In genomic region chr12:101958556-101958955, GRCm38 (mm10) we compare ENCODE assay signal across 8 mouse cellular contexts. TPM values are rescaled to one million over a fixed set of nuclear protein-coding genes. Genes with fewer than 3 reads are reported as not detected.
DNase-seq lines count a peak whose midpoint lies in the region; ATAC-seq lines count a peak whose summit lies in the region.

No protein-coding gene starts in this region.

- H3K9me3 ChIP-seq in kidney, embryonic 15.5 days (replicated peaks): no peaks in the 10 kb centered on the region
- H3K9me3 ChIP-seq in embryonic facial prominence, embryonic 13.5 days: no peaks in the 10 kb centered on the region
- H3K9me3 ChIP-seq in intestine, embryonic 14.5 days (ENCODE audit: control insufficient read depth, low read length): no peaks in the 10 kb centered on the region
- no peaks in the 10 kb centered on the region for H3K9me3 ChIP-seq in midbrain, embryonic 16.5 days (replicated peaks; ENCODE audit: control insufficient read depth, low read length, poor library complexity, severe bottlenecking)

- no peak for DNase-seq in kidney, adult 11 months
- no peak for DNase-seq in intestine, embryonic 14.5 days (ENCODE audit: low spot score)
- no peak for DNase-seq in gastrocnemius, adult 8-10 months (ENCODE audit: low spot score in 2 of 2)
- no peak for DNase-seq in layer of hippocampus, postnatal 14 days (ENCODE audit: low spot score in 2 of 2)
- no peak for DNase-seq in frontal cortex, postnatal 10 days (ENCODE audit: low spot score in 2 of 2)

- ATAC-seq in kidney, embryonic 15.5 days (replicated peaks; ENCODE audit: low FRiP score): no peak
- ATAC-seq in embryonic facial prominence, embryonic 13.5 days (ENCODE audit: insufficient number of reproducible peaks, insufficient read depth, low FRiP score, low TSS enrichment, low read depth): no peak
- ATAC-seq in intestine, embryonic 14.5 days (replicated peaks; ENCODE audit: low FRiP score, low TSS enrichment, low read depth): peak; percentile 0; the same call in 1 of the 2 replicates
- ATAC-seq in midbrain, embryonic 16.5 days: peak; percentile 33; the same call in 1 of the 2 replicates

- no peaks in the 10 kb centered on the region for H3K27me3 ChIP-seq in kidney, embryonic 15.5 days
- no peaks in the 10 kb centered on the region for H3K27me3 ChIP-seq in embryonic facial prominence, embryonic 13.5 days
- no peaks in the 10 kb centered on the region for H3K27me3 ChIP-seq in intestine, embryonic 14.5 days (replicated peaks; ENCODE audit: control insufficient read depth, insufficient read depth, low read length)
- no peaks in the 10 kb centered on the region for H3K27me3 ChIP-seq in midbrain, embryonic 16.5 days (ENCODE audit: control insufficient read depth, insufficient read depth, low read depth, low read length)

- no peak overlapping the region for H3K27ac ChIP-seq in kidney, embryonic 15.5 days
- no peak overlapping the region for H3K27ac ChIP-seq in embryonic facial prominence, embryonic 13.5 days
- no peak overlapping the region for H3K27ac ChIP-seq in intestine, embryonic 14.5 days (ENCODE audit: low read depth)
- H3K27ac ChIP-seq in midbrain, embryonic 16.5 days (ENCODE audit: low read length): no peak overlapping the region

- H3K4me1 ChIP-seq in kidney, embryonic 15.5 days: peaks cover 13% of the 10 kb centered on the region
- peaks cover 16% of the 10 kb centered on the region for H3K4me1 ChIP-seq in embryonic facial prominence, embryonic 13.5 days
- H3K4me1 ChIP-seq in intestine, embryonic 14.5 days (replicated peaks; ENCODE audit: control insufficient read depth, insufficient read depth, low read length): peaks cover 5% of the 10 kb centered on the region; the same call in 1 of the 2 replicates
- H3K4me1 ChIP-seq in midbrain, embryonic 16.5 days (ENCODE audit: control insufficient read depth, insufficient read depth, low read length): peaks cover 13% of the 10 kb centered on the region

- H3K4me3 ChIP-seq in kidney, embryonic 15.5 days (replicated peaks): peak overlapping the region; percentile 83
- H3K4me3 ChIP-seq in embryonic facial prominence, embryonic 13.5 days: peak overlapping the region; percentile 86
- H3K4me3 ChIP-seq in intestine, embryonic 14.5 days (ENCODE audit: low read depth, low read length): peak overlapping the region; percentile 87
- H3K4me3 ChIP-seq in midbrain, embryonic 16.5 days (ENCODE audit: low read depth, low read length): peak overlapping the region; percentile 65

- peak overlapping the region; percentile 57 for H3K4me2 ChIP-seq in kidney, embryonic 15.5 days
- H3K4me2 ChIP-seq in embryonic facial prominence, embryonic 13.5 days: peak overlapping the region; percentile 70
- H3K4me2 ChIP-seq in intestine, embryonic 14.5 days (ENCODE audit: low read length): peak overlapping the region; percentile 57
- H3K4me2 ChIP-seq in midbrain, embryonic 16.5 days (ENCODE audit: low read length): peak overlapping the region; percentile 34

- WGBS in kidney, embryonic 15.5 days: 56% methylated on average over 9 of the region's 9 CpGs
- WGBS in embryonic facial prominence, embryonic 13.5 days: 52% methylated on average over 9 of the region's 9 CpGs
- WGBS in intestine, embryonic 14.5 days: 44% methylated on average over 9 of the region's 9 CpGs
- 59% methylated on average over 9 of the region's 9 CpGs for WGBS in midbrain, embryonic 16.5 days

- H3K36me3 ChIP-seq in kidney, embryonic 15.5 days: no peaks in the 10 kb centered on the region
- H3K36me3 ChIP-seq in embryonic facial prominence, embryonic 13.5 days: peaks cover 4% of the 10 kb centered on the region; the same call in 1 of the 2 replicates
- H3K36me3 ChIP-seq in intestine, embryonic 14.5 days (ENCODE audit: control insufficient read depth, insufficient read depth, low read length): no peaks in the 10 kb centered on the region
- no peaks in the 10 kb centered on the region for H3K36me3 ChIP-seq in midbrain, embryonic 16.5 days (ENCODE audit: control insufficient read depth, insufficient read depth, low read length)

- H3K9ac ChIP-seq in kidney, embryonic 15.5 days: peak overlapping the region; percentile 29; the same call in 1 of the 2 replicates
- peak overlapping the region; percentile 32; the same call in 1 of the 2 replicates for H3K9ac ChIP-seq in embryonic facial prominence, embryonic 13.5 days
- H3K9ac ChIP-seq in intestine, embryonic 14.5 days (ENCODE audit: low read length): peak overlapping the region; percentile 34
- H3K9ac ChIP-seq in midbrain, embryonic 16.5 days (ENCODE audit: low read depth, low read length): no peak overlapping the region

RNA-seq across cellular contexts. Expression of gene Atxn3, which starts 0.5 kb away (rescaled TPM):
- 11.7 and 14.9 TPM in 2 replicates for polyA plus RNA-seq in kidney, embryonic 15.5 days (2015; fragmentation: Nextera tagmentation; extraction: Ambion mirVana)
- 10.7 and 12.4 TPM in 2 replicates for polyA plus RNA-seq in embryonic facial prominence, embryonic 13.5 days (2015; fragmentation: Nextera tagmentation; extraction: Ambion mirVana)
- 14.3 and 15.5 TPM in 2 replicates for polyA plus RNA-seq in intestine, embryonic 14.5 days (2014; fragmentation: Nextera tagmentation; extraction: Ambion mirVana)
- polyA plus RNA-seq in midbrain, embryonic 16.5 days (2015; fragmentation: Nextera tagmentation; extraction: Ambion mirVana): 13.5 and 13.6 TPM in 2 replicates
- 1 to 10 TPM; 3.0 to 6.7 (median 5.2) TPM for total RNA-seq in gastrocnemius, adult 8-10 months (2022)
- 10 to 100 TPM; 18.6 to 18.7 TPM for total RNA-seq in layer of hippocampus, postnatal 14 days (2021)

RNA-seq across cellular contexts. Expression of gene Cpsf2, which starts 17.2 kb away (rescaled TPM):
- 29.5 and 30.9 TPM in 2 replicates for polyA plus RNA-seq in kidney, embryonic 15.5 days (2015; fragmentation: Nextera tagmentation; extraction: Ambion mirVana)
- polyA plus RNA-seq in embryonic facial prominence, embryonic 13.5 days (2015; fragmentation: Nextera tagmentation; extraction: Ambion mirVana): 30.8 and 32.3 TPM in 2 replicates
- 31.3 and 32.5 TPM in 2 replicates for polyA plus RNA-seq in intestine, embryonic 14.5 days (2014; fragmentation: Nextera tagmentation; extraction: Ambion mirVana)
- polyA plus RNA-seq in midbrain, embryonic 16.5 days (2015; fragmentation: Nextera tagmentation; extraction: Ambion mirVana): 29.8 and 32.3 TPM in 2 replicates
- total RNA-seq in gastrocnemius, adult 8-10 months (2022): 10 to 100 TPM in 2 of 4 experiments, 1 to 10 TPM in 2; 8.8 to 10.7 (median 10.0) TPM
- total RNA-seq in layer of hippocampus, postnatal 14 days (2021): 10 to 100 TPM; 32.1 to 32.9 TPM

RNA-seq across cellular contexts. Expression of gene Trip11, which starts 45.5 kb away (rescaled TPM):
- 22.6 and 26.7 TPM in 2 replicates for polyA plus RNA-seq in kidney, embryonic 15.5 days (2015; fragmentation: Nextera tagmentation; extraction: Ambion mirVana)
- 35.3 and 36.4 TPM in 2 replicates for polyA plus RNA-seq in embryonic facial prominence, embryonic 13.5 days (2015; fragmentation: Nextera tagmentation; extraction: Ambion mirVana)
- 25.9 and 26.8 TPM in 2 replicates for polyA plus RNA-seq in intestine, embryonic 14.5 days (2014; fragmentation: Nextera tagmentation; extraction: Ambion mirVana)
- polyA plus RNA-seq in midbrain, embryonic 16.5 days (2015; fragmentation: Nextera tagmentation; extraction: Ambion mirVana): 16.4 and 22.1 TPM in 2 replicates
- 10 to 100 TPM; 22.1 to 26.8 (median 23.4) TPM for total RNA-seq in gastrocnemius, adult 8-10 months (2022)
- 10 to 100 TPM; 26.8 to 27.5 TPM for total RNA-seq in layer of hippocampus, postnatal 14 days (2021)

Comparison
In these comparisons a context has a peak if more than half of its experiments do, and no peak if none do; other contexts are left out.
1. ATAC-seq: peak in intestine, embryonic 14.5 days (single experiment) and midbrain, embryonic 16.5 days (single experiment); none in kidney, embryonic 15.5 days (single experiment) and embryonic facial prominence, embryonic 13.5 days (single experiment).
2. Peak in every context shown above with its lines, with median percentiles within 50 percentile points of each other: H3K4me2 ChIP-seq and H3K4me3 ChIP-seq.